Mouse (Mus musculus) c-Kit-positive CD71-positive TER-119-positive erythroid progenitor cells, embryonic 14.5 days (primary cell): ENCODE measurements around the gene Adar.

Source experiments
- DNase-seq: peaks from one replicate; pipeline ENCODE4 v3.0.0-alpha.2; 2013; ENCODE audit warnings: low spot score

Gene Adar

GRCm38 (mm10) chr3:89714359-89715206, at the start of gene Adar:
Gene Adar (plus strand): TSS chr3:89715022.
- DNase-seq, result peak; percentile 72

- DNase-seq, result no peak
Measured at GRCm38 (mm10) chr3:89667131-89667530, 47.7 kb upstream of the Adar start.

GRCm38 (mm10) chr3:89671334-89671733, 43.5 kb upstream of the Adar start:
- DNase-seq, result no peak

GRCm38 (mm10) chr3:89672573-89673317, 42.1 kb upstream of the Adar start:
- DNase-seq, result no peak

GRCm38 (mm10) chr3:89677617-89678016, 37.2 kb upstream of the Adar start:
- DNase-seq, result no peak

GRCm38 (mm10) chr3:89686031-89686430, 28.8 kb upstream of the Adar start:
- DNase-seq, result no peak

GRCm38 (mm10) chr3:89688694-89689581, 25.9 kb upstream of the Adar start:
- peak; percentile 23 for DNase-seq

GRCm38 (mm10) chr3:89691776-89692175, 23.0 kb upstream of the Adar start:
- no peak for DNase-seq

GRCm38 (mm10) chr3:89696152-89696821, 18.5 kb upstream of the Adar start:
- no peak for DNase-seq

- no peak for DNase-seq
Measured at GRCm38 (mm10) chr3:89698958-89699357, 15.9 kb upstream of the Adar start.

- DNase-seq, result no peak
Measured at GRCm38 (mm10) chr3:89700461-89700860, 14.4 kb upstream of the Adar start.

GRCm38 (mm10) chr3:89703596-89703995, 11.2 kb upstream of the Adar start:
- DNase-seq, result no peak

GRCm38 (mm10) chr3:89704064-89704463, 10.8 kb upstream of the Adar start:
- DNase-seq, result no peak

GRCm38 (mm10) chr3:89715207-89715966, 565 bp downstream of the Adar start:
- DNase-seq, result peak; percentile 15

- no peak for DNase-seq
Measured at GRCm38 (mm10) chr3:89715967-89716256, 1.1 kb downstream of the Adar start.

GRCm38 (mm10) chr3:89722032-89722431, 7.2 kb downstream of the Adar start:
- DNase-seq, result no peak

GRCm38 (mm10) chr3:89723400-89724084, 8.7 kb downstream of the Adar start:
- no peak for DNase-seq

- peak; percentile 33 for DNase-seq
Measured at GRCm38 (mm10) chr3:89727028-89727427, 12.2 kb downstream of the Adar start.

- no peak for DNase-seq
Measured at GRCm38 (mm10) chr3:89728848-89729247, 14.0 kb downstream of the Adar start.
